Mouse (Mus musculus): Measurements from ENCODE around the gene Epb41l3. TPM values are rescaled to one million over a fixed set of nuclear protein-coding genes. Genes with fewer than 3 reads are reported as not detected.

The Epb41l3 gene
- polyA plus RNA-seq, 2 experiments = 3.1 to 5.6 TPM

DNA sequence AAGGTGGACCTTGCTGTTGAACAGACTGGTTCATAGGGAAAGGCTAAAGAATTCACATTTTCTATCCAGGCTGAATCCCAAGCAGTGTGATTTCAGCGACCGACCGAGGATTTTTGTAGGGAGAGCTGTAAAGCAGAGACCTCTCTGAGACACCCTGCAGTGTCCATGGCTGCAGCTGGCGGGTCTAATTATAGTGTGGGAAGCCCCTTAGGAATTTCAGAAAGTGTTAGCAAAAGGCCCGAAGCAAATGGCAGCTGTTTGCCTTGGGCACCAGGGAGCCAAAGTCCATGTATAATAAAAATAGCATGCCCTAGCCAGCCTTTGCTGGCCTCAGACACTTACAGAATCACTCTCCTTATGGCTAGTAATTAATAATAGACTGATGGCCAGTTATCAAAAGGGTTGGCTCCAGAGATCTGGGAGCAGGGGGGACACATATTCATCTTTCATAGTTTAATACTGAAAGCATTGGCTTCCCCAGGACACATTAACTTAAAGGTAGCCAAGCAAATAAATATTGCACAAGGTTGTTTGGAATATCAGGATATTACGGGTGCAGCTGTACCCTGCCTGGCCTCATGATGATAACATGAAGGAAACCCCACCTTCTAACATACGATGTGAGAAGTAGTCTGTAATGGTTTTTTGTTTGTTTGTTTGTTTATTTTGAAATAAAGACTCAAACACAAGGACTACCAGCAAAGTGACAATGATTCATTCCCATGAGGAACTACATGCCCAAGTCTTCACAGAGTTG is 106.3 kb downstream of the Epb41l3 start:
- ATAC-seq (ENCODE audit: insufficient read depth) = no peak
- WGBS (ENCODE audit: insufficient replicate concordance) = 28% methylated on average over 7 of the region's 7 CpGs
- Histone ChIP-seq H3K9me3 (ENCODE audit: control insufficient read depth, low read length) (no peaks in the 10 kb centered on the region), H3K4me1 (replicated peaks; ENCODE audit: control insufficient read depth in 2 of 2, insufficient read depth in 2 of 2, low read length in 1 of 2) (peaks cover 0 to 6% of the 10 kb centered on the region in 2 experiments; a peak in 2 of 4 replicates), H3K27ac (no peak overlapping the region), H3K27me3 (ENCODE audit: control insufficient read depth, insufficient read depth, low read length) (no peaks in the 10 kb centered on the region), H3K9ac (replicated peaks) (no peak overlapping the region), H3K4me3 (ENCODE audit: insufficient read depth in 1 of 2, low read depth in 2 of 2, low read length in 2 of 2) (no peak overlapping the region), H3K36me3 (replicated peaks; ENCODE audit: control insufficient read depth, insufficient read depth, low read depth) (no peaks in the 10 kb centered on the region), H3K4me2 (ENCODE audit: low read depth) (no peak overlapping the region)
- no peak for DNase-seq (ENCODE audit: low read depth in 3 of 3, low spot score in 3 of 3)
- TF ChIP-seq EP300 (IDR thresholded peaks at IDR 0.05; ENCODE audit: low read depth) (no peak), CTCF (IDR thresholded peaks at IDR 0.05; ENCODE audit: low read depth) (no peak)

- WGBS (ENCODE audit: insufficient replicate concordance) = 59% methylated on average over 3 of the region's 3 CpGs
- ATAC-seq (ENCODE audit: insufficient read depth) = no peak
- H3K9me3 ChIP-seq (ENCODE audit: control insufficient read depth, low read length) = no peaks in the 10 kb centered on the region
Measured at GRCm38 (mm10) chr17:69187794-69188193, 112.3 kb downstream of the Epb41l3 start.

DNA sequence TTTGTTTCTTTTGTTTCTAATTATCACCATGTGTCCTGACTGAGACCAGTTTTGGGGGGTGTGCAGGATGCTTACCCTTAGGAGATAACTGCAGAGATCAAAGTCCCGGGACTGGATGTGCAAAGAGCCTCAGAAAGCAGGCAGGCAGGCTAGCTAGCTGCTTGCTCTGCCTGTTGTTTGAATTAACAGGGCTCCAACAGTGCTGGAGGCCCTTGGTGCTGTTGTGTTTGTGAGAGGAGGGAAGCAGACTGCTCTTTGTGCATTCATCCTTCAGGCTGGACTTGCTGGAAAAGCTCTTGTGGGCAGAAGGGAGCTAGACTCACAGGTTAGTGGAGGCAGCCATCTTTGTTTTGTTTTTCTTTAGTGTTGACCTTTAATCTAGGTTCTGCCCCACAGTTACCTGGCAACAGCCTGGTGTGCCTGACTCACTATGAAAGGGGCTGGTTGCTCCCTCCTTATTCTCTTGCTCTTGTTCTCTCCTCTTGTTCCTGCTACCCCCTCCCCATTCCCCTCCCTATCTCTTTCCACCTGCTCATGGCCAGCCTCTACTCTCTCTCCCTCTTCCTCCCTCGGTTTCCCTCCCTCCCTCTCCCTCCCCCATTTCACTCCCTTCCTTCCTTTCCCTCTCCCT is 117.5 kb downstream of the Epb41l3 start:
- Histone ChIP-seq H3K4me2 (ENCODE audit: low read depth) (no peak overlapping the region), H3K4me1 (replicated peaks; ENCODE audit: control insufficient read depth in 2 of 2, insufficient read depth in 2 of 2, low read length in 1 of 2) (no peaks in the 10 kb centered on the region), H3K9me3 (ENCODE audit: control insufficient read depth, low read length) (no peaks in the 10 kb centered on the region), H3K27me3 (ENCODE audit: control insufficient read depth, insufficient read depth, low read length) (no peaks in the 10 kb centered on the region), H3K36me3 (replicated peaks; ENCODE audit: control insufficient read depth, insufficient read depth, low read depth) (no peaks in the 10 kb centered on the region), H3K9ac (replicated peaks) (no peak overlapping the region), H3K27ac (no peak overlapping the region), H3K4me3 (ENCODE audit: insufficient read depth in 1 of 2, low read depth in 2 of 2, low read length in 2 of 2) (no peak overlapping the region)
- 15% methylated on average over 2 of the region's 2 CpGs for WGBS (ENCODE audit: insufficient replicate concordance)
- TF ChIP-seq CTCF (IDR thresholded peaks at IDR 0.05; ENCODE audit: low read depth) = no peak
- no peak for TF ChIP-seq EP300 (IDR thresholded peaks at IDR 0.05; ENCODE audit: low read depth)
- DNase-seq (ENCODE audit: low read depth in 3 of 3, low spot score in 3 of 3) (no peak), ATAC-seq (ENCODE audit: insufficient read depth) (no peak)

More at GRCm38 (mm10) chr17:69187794-69188193, 112.3 kb downstream of the Epb41l3 start:
- Histone ChIP-seq H3K27me3 (ENCODE audit: control insufficient read depth, insufficient read depth, low read length) (no peaks in the 10 kb centered on the region), H3K36me3 (replicated peaks; ENCODE audit: control insufficient read depth, insufficient read depth, low read depth) (no peaks in the 10 kb centered on the region), H3K9ac (replicated peaks) (no peak overlapping the region), H3K27ac (no peak overlapping the region), H3K4me1 (replicated peaks; ENCODE audit: control insufficient read depth in 2 of 2, insufficient read depth in 2 of 2, low read length in 1 of 2) (no peaks in the 10 kb centered on the region), H3K4me2 (ENCODE audit: low read depth) (no peak overlapping the region), H3K4me3 (ENCODE audit: insufficient read depth in 1 of 2, low read depth in 2 of 2, low read length in 2 of 2) (no peak overlapping the region)
- no peak for DNase-seq (ENCODE audit: low read depth in 3 of 3, low spot score in 3 of 3)
- TF ChIP-seq CTCF (IDR thresholded peaks at IDR 0.05; ENCODE audit: low read depth) (no peak), EP300 (IDR thresholded peaks at IDR 0.05; ENCODE audit: low read depth) (no peak)

DNA sequence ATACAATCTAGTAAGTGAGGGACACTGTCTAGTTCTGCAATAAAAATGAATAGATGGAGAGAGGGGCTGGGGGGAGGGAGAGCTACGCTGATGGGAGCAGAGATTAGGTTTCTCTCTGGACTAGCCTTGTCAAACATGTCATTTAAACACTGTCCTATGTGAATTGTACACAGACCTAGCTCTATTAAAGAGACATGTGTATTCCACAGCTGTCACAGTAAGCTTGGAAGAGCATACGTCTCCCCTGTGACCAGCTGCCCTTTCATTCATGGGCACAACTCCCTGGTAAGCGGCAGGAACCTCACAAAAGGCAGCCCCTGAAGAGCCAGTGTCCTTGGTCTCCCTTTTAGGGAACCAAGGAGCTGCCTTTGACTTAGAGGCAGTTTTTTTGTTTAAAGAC is 119.1 kb downstream of the Epb41l3 start:
- H3K36me3 ChIP-seq (replicated peaks; ENCODE audit: control insufficient read depth, insufficient read depth, low read depth) = no peaks in the 10 kb centered on the region
- no peaks in the 10 kb centered on the region for H3K9me3 ChIP-seq (ENCODE audit: control insufficient read depth, low read length)
- TF ChIP-seq CTCF (IDR thresholded peaks at IDR 0.05; ENCODE audit: low read depth) = no peak
- TF ChIP-seq EP300 (IDR thresholded peaks at IDR 0.05; ENCODE audit: low read depth) = no peak
- H3K27ac ChIP-seq = no peak overlapping the region
- H3K9ac ChIP-seq (replicated peaks) = no peak overlapping the region
- H3K4me3 ChIP-seq (ENCODE audit: insufficient read depth in 1 of 2, low read depth in 2 of 2, low read length in 2 of 2) = no peak overlapping the region
- 51% methylated on average over 3 of the region's 3 CpGs for WGBS (ENCODE audit: insufficient replicate concordance)
- no peak overlapping the region for H3K4me2 ChIP-seq (ENCODE audit: low read depth)
- no peak for DNase-seq (ENCODE audit: low read depth in 3 of 3, low spot score in 3 of 3)
- no peak for ATAC-seq (ENCODE audit: insufficient read depth)
- H3K27me3 ChIP-seq (ENCODE audit: control insufficient read depth, insufficient read depth, low read length) = no peaks in the 10 kb centered on the region
- no peaks in the 10 kb centered on the region for H3K4me1 ChIP-seq (replicated peaks; ENCODE audit: control insufficient read depth in 2 of 2, insufficient read depth in 2 of 2, low read length in 1 of 2)

DNA sequence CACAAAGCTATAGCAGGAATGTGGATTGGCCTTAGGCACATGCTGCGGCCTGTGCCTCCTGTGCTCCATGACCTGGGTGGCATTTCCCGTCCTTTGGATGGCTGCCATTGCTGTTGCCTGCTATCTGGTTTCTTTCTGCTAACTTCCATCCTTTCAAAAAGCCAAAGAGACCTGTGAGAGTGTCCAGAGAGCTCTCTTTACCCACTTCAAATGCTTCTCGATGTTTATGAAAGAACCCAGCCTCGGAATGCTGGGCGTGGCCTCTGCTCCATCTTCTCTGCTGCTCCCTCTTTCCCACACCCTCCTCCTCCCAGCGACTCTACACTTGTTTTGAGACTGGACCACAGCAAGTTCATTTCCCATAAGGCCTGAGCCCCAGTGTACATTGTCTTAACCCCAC is 120.3 kb downstream of the Epb41l3 start:
- ATAC-seq (ENCODE audit: insufficient read depth) (no peak), DNase-seq (ENCODE audit: low read depth in 3 of 3, low spot score in 3 of 3) (no peak)
- 70% methylated on average over 6 of the region's 6 CpGs for WGBS (ENCODE audit: insufficient replicate concordance)
- H3K9me3 ChIP-seq (ENCODE audit: control insufficient read depth, low read length) = no peaks in the 10 kb centered on the region
- H3K4me3 ChIP-seq (ENCODE audit: insufficient read depth in 1 of 2, low read depth in 2 of 2, low read length in 2 of 2) = no peak overlapping the region
- no peaks in the 10 kb centered on the region for H3K27me3 ChIP-seq (ENCODE audit: control insufficient read depth, insufficient read depth, low read length)
- H3K27ac ChIP-seq = no peak overlapping the region
- no peak overlapping the region for H3K4me2 ChIP-seq (ENCODE audit: low read depth)
- H3K36me3 ChIP-seq (replicated peaks; ENCODE audit: control insufficient read depth, insufficient read depth, low read depth) = no peaks in the 10 kb centered on the region
- no peaks in the 10 kb centered on the region for H3K4me1 ChIP-seq (replicated peaks; ENCODE audit: control insufficient read depth in 2 of 2, insufficient read depth in 2 of 2, low read length in 1 of 2)
- TF ChIP-seq CTCF (IDR thresholded peaks at IDR 0.05; ENCODE audit: low read depth) = no peak
- TF ChIP-seq EP300 (IDR thresholded peaks at IDR 0.05; ENCODE audit: low read depth) = no peak
- H3K9ac ChIP-seq (replicated peaks) = no peak overlapping the region
